Mouse (Mus musculus) heart, embryonic 12.5 days (tissue): Measurements from ENCODE around the gene Slc1a3. TPM values are rescaled to one million over a fixed set of nuclear protein-coding genes. Genes with fewer than 3 reads are reported as not detected.
A peak's percentile ranks its signal among the peaks of the same experiment; 100 is the strongest.

Source experiments
- ATAC-seq: fragments of 200-750 bp; cut with Nextera tagmentation; 2 replicates; pipeline ENCODE4 v1.8.0; 2017; ENCODE audit warnings: moderate TSS enrichment, moderate library complexity; ENCODE audit not compliant: insufficient number of reproducible peaks, low FRiP score
- H3K27ac ChIP-seq: fragments of 300-500 bp; sonication (generic); 2 replicates; pipeline ENCODE4 v1.5.1; 2016; ENCODE audit warnings: mild to moderate bottlenecking, moderate library complexity; ENCODE audit not compliant: poor library complexity, severe bottlenecking
- H3K27me3 ChIP-seq: fragments of 300-500 bp; sonication (generic); replicated peaks from 2 replicates; pipeline ENCODE4 v1.6.1; 2016; ENCODE audit warnings: mild to moderate bottlenecking, moderate library complexity
- H3K36me3 ChIP-seq: fragments of 300-500 bp; sonication (generic); 2 replicates; pipeline ENCODE4 v1.6.1; 2016; ENCODE audit warnings: mild to moderate bottlenecking, moderate library complexity
- H3K4me1 ChIP-seq: fragments of 300-500 bp; sonication (generic); replicated peaks from 2 replicates; pipeline ENCODE4 v1.6.1; 2016; ENCODE audit warnings: mild to moderate bottlenecking
- H3K4me2 ChIP-seq: fragments of 300-500 bp; sonication (generic); 2 replicates; pipeline ENCODE4 v1.6.1; 2016; ENCODE audit warnings: mild to moderate bottlenecking, moderate library complexity
- H3K4me3 ChIP-seq: fragments of 300-500 bp; sonication (generic); 2 replicates; pipeline ENCODE4 v1.5.1; 2016; ENCODE audit warnings: mild to moderate bottlenecking
- H3K9ac ChIP-seq: fragments of 300-500 bp; sonication (generic); 2 replicates; pipeline ENCODE4 v1.6.1; 2016; ENCODE audit warnings: mild to moderate bottlenecking, moderate library complexity
- H3K9me3 ChIP-seq: fragments of 300-500 bp; sonication (generic); replicated peaks from 2 replicates; pipeline ENCODE4 v1.6.1; 2016; ENCODE audit warnings: mild to moderate bottlenecking, moderate library complexity
- WGBS: fragments of 180-500 bp; shearing (Covaris S2); methylation state at CpG from one replicate; pipeline ENCODE4 v1.1.7; 2016; 5-methylcytosine and 5-hydroxymethylcytosine counted together
- polyA plus RNA-seq: library from polyadenylated mRNA; unstranded; fragments of >200 nt; fragmentation: Nextera tagmentation; extraction: Ambion mirVana; gene quantifications from 2 replicates; pipeline ENCODE4 v1.2.1, GENCODE M21; 2016

Slc1a3 gene
- polyA plus RNA-seq, 1 experiment from 2014 or later = 19.7 TPM

DNA sequence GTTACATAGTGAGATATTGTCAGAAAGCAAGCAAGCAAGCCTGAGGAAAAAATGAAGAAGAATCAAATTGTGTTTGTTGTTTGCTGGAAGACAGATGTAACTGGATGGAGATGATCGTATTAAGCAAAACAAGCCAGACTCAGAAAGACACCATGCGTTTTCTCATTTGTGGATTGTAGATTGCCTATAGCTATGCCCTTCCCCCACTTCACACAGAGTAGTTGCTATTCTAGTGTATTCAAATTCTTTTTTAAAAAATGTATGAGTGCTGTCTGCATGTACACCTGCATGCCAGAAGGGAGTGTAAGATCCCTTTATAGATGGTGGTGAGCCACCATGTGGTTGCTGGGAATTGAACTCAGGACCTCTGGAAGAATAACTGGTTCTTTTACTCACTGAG lies 33.6 kb downstream of the Slc1a3 start:
- ATAC-seq = no peak
- Histone ChIP-seq H3K4me2 (no peak overlapping the region), H3K9ac (no peak overlapping the region), H3K27ac (peak overlapping the region; percentile 70), H3K9me3 (no peaks in the 10 kb centered on the region), H3K4me3 (no peak overlapping the region), H3K27me3 (no peaks in the 10 kb centered on the region), H3K36me3 (no peaks in the 10 kb centered on the region), H3K4me1 (peaks cover 28% of the 10 kb centered on the region)
- 76% methylated on average over 2 of the region's 2 CpGs for WGBS

DNA sequence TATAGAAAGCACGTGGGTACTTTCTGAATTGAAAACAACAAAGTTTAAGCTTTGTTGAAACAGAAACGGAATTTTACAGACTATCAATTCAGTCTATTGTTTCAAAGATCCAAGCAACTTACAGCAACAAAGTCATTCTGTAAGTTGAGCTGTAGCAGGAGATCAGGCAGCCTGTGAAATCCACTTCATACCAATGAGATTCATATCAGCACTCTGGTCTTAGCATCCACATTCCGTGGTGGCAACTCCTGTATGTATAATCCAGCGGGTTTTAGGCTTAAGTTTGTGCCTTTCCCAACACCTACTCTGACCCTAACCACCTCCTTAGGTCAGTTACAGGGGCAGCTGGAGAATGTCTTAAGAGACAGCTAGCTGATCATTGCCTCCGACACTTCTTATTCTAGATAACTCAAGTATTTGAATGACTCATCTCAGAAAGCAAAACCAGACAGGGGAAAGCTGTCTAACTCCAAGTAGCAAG lies 34.3 kb downstream of the Slc1a3 start:
- no peak for ATAC-seq
- WGBS = 12% methylated on average over 5 of the region's 5 CpGs
- Histone ChIP-seq H3K27ac (peak overlapping the region; percentile 70; the same call in 1 of the 2 replicates), H3K9ac (no peak overlapping the region), H3K36me3 (no peaks in the 10 kb centered on the region), H3K4me3 (no peak overlapping the region), H3K4me1 (peaks cover 25% of the 10 kb centered on the region), H3K27me3 (no peaks in the 10 kb centered on the region), H3K9me3 (no peaks in the 10 kb centered on the region), H3K4me2 (peak overlapping the region; percentile 36)

DNA sequence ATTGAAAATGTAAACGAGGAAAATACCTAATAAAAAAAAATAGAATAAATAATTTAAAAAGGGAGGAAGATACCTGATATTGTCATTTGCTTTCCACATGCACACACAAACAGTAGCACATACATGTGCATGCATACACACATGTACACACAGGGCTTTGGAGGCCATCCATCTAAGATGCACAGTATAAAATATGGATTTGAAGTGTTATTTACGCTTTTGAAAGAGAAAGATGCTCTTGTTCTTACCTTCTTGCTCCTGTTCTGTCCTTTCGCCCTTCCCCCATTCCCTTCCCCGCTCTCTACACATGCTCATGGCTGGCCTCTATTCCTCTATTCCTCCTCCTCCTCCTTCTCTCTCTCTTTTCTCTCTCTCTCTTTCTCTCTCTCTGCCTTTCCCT lies 34.9 kb downstream of the Slc1a3 start:
- WGBS = 85% methylated on average over 4 of the region's 4 CpGs
- H3K27ac ChIP-seq = no peak overlapping the region
- no peaks in the 10 kb centered on the region for H3K36me3 ChIP-seq
- H3K4me1 ChIP-seq = peaks cover 25% of the 10 kb centered on the region
- H3K9ac ChIP-seq = no peak overlapping the region
- H3K9me3 ChIP-seq = no peaks in the 10 kb centered on the region
- H3K4me3 ChIP-seq = no peak overlapping the region
- no peak for ATAC-seq
- H3K27me3 ChIP-seq = no peaks in the 10 kb centered on the region
- no peak overlapping the region for H3K4me2 ChIP-seq

DNA sequence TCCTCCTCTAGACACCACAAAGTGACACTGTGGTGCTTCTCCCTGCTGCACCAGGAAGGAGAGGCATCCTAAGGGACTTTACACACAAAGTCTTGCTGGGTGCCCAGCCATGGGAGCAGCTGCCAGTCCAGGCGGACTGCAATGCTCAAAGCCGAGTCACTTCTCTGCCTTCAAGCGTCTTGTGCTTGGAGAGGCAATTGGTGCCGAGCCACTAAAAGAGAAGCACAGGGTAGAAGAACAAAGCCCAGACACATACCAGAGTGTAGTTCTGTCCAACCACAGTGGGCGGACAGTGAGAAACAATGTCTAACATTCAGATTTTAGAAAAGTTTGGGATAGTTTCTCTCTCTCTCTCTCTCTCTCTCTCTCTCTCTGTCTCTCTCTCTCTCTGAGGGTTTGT lies 38.0 kb downstream of the Slc1a3 start:
- ATAC-seq = no peak
- H3K36me3 ChIP-seq = no peaks in the 10 kb centered on the region
- no peak overlapping the region for H3K4me3 ChIP-seq
- peak overlapping the region; percentile 72 for H3K27ac ChIP-seq
- H3K9me3 ChIP-seq = no peaks in the 10 kb centered on the region
- peaks cover 38% of the 10 kb centered on the region for H3K4me1 ChIP-seq
- H3K9ac ChIP-seq = no peak overlapping the region
- H3K27me3 ChIP-seq = no peaks in the 10 kb centered on the region
- WGBS = 49% methylated on average over 5 of the region's 5 CpGs
- no peak overlapping the region for H3K4me2 ChIP-seq

DNA sequence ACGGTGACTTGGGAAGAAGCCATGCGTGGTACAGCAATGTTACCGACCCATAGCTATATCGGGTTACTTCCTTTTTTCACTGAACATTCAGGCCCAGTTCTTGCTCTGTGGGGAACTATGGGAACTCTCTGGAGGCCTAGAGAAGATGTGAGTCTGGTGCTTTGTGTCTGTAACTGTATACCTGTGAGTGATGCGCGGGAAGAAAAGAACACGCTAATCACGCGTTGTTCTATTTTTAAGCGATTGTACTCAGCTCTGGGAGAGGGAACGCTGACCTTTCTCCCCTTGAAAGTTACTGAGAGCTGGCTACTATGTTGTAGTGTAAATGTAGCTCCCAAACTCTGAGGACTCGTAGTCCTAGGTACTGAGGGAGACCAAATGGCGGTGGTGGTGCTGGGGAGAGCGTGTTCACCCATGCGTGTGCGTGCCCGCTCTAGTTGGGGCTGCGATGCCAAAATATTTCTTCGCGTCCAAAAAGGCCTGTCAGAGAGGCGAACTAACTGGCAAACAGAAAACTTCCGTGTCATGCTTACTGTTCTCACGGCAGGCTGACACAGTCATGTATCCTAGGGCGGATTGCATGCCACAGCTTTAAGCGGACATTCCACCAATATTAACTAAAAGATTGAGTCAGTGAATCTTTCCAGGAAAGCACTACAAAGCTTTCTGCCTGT lies 42.6 kb downstream of the Slc1a3 start:
- 79% methylated on average over 25 of the region's 25 CpGs for WGBS
- no peak for ATAC-seq
- H3K27ac ChIP-seq = peak overlapping the region; percentile 67

DNA sequence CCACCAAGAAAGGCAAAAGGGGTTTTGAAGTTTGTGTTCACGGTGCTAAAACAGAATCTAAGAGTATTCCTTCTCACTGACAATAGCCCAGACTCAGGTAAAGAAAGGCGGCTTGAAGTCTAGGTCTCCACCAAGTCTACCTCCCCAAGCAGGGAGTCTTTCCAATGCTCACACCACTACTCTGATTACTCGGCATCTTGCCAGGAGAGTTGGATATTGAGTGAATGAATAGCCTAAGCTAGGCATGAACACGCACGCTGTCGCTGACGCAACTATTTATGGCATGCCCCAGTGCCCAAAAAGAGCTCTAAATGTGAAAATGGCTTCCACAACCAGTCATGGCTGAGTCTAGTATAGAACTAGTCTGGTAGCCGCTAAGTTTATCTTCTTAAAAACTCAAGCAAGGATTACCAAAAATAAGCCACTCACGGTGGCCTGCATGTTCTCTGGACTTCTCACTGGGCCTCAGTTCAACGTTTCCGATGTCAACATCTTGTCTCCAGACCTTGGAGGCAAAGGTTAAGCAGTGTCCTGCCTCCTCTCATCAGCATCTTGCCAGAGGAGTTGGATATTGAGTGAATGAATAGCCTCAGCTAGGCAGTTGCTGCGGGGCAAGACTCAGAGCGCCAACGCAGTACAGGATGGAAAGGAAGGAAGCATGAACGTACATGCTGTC lies 44.8 kb downstream of the Slc1a3 start:
- ATAC-seq = no peak
- Histone ChIP-seq H3K27me3 (no peaks in the 10 kb centered on the region), H3K9me3 (no peaks in the 10 kb centered on the region), H3K36me3 (0 out of 2 replicates have a peak, but pooled peaks cover 8% of the 10 kb centered on the region), H3K9ac (no peak overlapping the region), H3K4me1 (peaks cover 58% of the 10 kb centered on the region), H3K4me3 (no peak overlapping the region), H3K4me2 (no peak overlapping the region), H3K27ac (peak overlapping the region; percentile 18; the same call in 1 of the 2 replicates)
- 71% methylated on average over 15 of the region's 15 CpGs for WGBS

More for the DNA sequence above, 42.6 kb downstream of the Slc1a3 start:
- Histone ChIP-seq H3K9me3 (no peaks in the 10 kb centered on the region), H3K9ac (no peak overlapping the region), H3K27me3 (no peaks in the 10 kb centered on the region), H3K4me2 (no peak overlapping the region), H3K4me1 (peaks cover 46% of the 10 kb centered on the region), H3K36me3 (0 out of 2 replicates have a peak, but pooled peaks cover 8% of the 10 kb centered on the region), H3K4me3 (no peak overlapping the region)

DNA sequence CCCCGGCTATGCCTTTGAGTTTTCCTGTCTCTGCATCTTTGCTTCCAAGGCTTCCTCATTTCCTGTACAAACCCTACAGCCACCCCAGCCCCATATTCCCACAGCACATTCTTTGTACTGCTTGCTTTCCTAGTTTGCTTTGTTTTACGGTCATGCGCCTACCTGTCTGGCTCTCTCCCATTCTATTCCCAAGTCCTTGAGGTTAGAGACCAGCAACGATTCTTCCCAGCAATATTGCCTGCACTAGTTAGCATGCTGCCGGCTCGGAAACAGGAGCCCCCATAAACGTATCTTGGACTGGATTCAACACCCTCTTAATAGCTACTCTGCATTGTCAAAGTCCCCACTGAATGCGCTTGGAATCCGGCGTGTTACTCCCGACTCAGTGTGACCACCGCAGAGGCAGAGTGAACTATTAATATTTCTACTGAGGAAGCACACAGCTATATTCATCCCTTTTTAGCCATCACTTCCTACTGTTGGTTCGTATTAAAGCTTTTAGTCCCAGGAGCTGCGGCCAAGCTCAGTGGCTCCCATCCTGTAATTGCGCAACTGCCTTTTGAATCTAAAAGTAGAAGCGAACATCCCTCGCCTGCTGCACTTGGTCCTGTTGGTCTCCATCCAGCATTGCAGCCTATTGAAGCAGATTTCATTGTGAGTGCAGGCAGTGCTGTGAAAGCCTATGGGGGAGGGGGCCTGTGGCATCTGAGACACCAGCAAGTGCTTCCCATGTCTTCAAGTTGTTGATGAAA lies 47.0 kb downstream of the Slc1a3 start:
- Histone ChIP-seq H3K4me3 (peak overlapping the region; percentile 24; the same call in 1 of the 2 replicates), H3K4me2 (peak overlapping the region; percentile 56), H3K9ac (0 out of 2 replicates have a peak overlapping the region, but pooled peaks have one; percentile 25), H3K4me1 (peaks cover 74% of the 10 kb centered on the region), H3K36me3 (0 out of 2 replicates have a peak, but pooled peaks cover 8% of the 10 kb centered on the region), H3K27me3 (no peaks in the 10 kb centered on the region), H3K9me3 (no peaks in the 10 kb centered on the region), H3K27ac (peak overlapping the region; percentile 77)
- WGBS = 37% methylated on average over 17 of the region's 17 CpGs
- ATAC-seq = 0 out of 2 replicates have a peak, but pooled peaks have one; percentile 29

DNA sequence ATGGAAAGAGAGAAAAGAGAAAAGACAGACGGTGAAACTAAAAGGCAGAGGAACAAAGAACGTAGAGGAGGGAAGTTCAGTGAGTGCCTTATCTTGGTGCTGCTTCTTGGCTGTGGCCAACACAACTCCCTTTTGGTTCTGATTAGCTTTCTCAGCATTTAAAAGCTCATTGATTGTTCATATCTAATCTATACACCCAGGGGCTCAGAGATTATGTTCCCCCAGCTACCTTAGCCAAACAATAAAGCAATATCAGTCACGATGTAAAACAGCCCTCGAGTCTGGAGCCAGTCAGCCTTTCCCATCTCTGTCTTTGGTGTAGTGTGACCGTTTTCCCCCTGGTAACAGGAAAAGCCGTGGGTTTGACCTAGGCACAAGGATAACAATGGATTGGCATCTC lies 48.7 kb downstream of the Slc1a3 start:
- Histone ChIP-seq H3K4me1 (peaks cover 68% of the 10 kb centered on the region), H3K27me3 (no peaks in the 10 kb centered on the region), H3K4me3 (no peak overlapping the region), H3K36me3 (0 out of 2 replicates have a peak, but pooled peaks cover 8% of the 10 kb centered on the region), H3K9ac (no peak overlapping the region), H3K4me2 (no peak overlapping the region), H3K9me3 (no peaks in the 10 kb centered on the region), H3K27ac (no peak overlapping the region; the same call in 1 of the 2 replicates)
- peak; percentile 34; the same call in 1 of the 2 replicates for ATAC-seq
- WGBS = 8% methylated on average over 6 of the region's 6 CpGs

DNA sequence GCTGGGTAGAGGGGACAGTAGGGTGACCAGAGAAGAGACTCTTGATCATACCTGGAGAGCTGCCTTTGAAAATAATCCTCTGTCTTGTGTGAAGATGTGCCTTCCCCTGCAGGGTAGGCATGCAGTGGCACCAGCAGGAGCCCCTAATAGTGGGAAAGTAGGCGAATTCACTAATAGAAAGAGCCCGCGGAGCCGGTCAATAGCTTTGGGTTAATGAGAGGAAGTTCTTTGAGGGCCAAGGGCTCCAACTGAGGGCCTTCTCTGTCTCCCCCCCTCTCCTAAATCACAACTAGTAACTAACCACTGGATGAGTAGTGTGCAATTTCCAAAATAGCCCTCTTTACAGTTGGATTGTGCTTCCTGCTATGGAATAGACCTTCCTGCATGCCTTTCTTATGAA lies 50.6 kb downstream of the Slc1a3 start:
- H3K9me3 ChIP-seq = no peaks in the 10 kb centered on the region
- no peak overlapping the region for H3K4me2 ChIP-seq
- H3K36me3 ChIP-seq = no peaks in the 10 kb centered on the region
- no peaks in the 10 kb centered on the region for H3K27me3 ChIP-seq
- H3K9ac ChIP-seq = no peak overlapping the region
- peak overlapping the region; percentile 61 for H3K27ac ChIP-seq
- H3K4me3 ChIP-seq = no peak overlapping the region
- peaks cover 57% of the 10 kb centered on the region for H3K4me1 ChIP-seq
- no peak for ATAC-seq
- 67% methylated on average over 4 of the region's 4 CpGs for WGBS

DNA sequence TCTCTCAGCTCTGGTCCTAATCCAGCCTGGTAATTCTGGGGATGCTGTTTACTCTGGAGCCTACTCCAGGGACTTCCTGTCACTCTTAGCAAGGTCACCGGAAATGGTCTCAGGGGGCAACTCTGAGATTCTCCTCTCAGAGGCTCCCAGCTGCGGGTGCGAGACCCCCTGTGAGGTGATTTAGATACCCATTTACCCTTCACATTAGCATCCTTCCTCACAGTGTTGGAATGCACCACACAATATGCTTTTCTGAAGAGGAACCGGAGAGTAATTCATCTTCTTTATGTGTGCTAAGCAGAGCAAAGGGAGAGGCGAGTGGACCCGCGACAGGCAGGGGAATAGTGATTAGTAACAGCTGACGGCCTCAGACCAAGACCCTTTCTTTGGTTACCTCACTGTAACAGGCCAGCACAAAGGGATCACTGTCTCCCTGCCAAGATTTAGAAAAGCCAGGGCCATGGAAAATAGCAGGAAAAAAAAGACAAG lies 51.0 kb downstream of the Slc1a3 start:
- Histone ChIP-seq H3K27ac (peak overlapping the region; percentile 80), H3K27me3 (no peaks in the 10 kb centered on the region), H3K4me1 (peaks cover 57% of the 10 kb centered on the region), H3K4me3 (no peak overlapping the region), H3K36me3 (no peaks in the 10 kb centered on the region), H3K9me3 (no peaks in the 10 kb centered on the region), H3K9ac (no peak overlapping the region), H3K4me2 (no peak overlapping the region)
- ATAC-seq = no peak
- WGBS = 43% methylated on average over 8 of the region's 8 CpGs
